Mouse (Mus musculus) G1E (cell line): ENCODE data around the gene Pola1. TPM values are rescaled to one million over a fixed set of nuclear protein-coding genes. Genes with fewer than 3 reads are reported as not detected.

Source experiments
- ATAC-seq: 2 replicates; pipeline ENCODE4 v1.8.0; 2016; ENCODE audit warnings: mild to moderate bottlenecking; ENCODE audit not compliant: insufficient number of reproducible peaks, poor library complexity, low FRiP score, severe bottlenecking; ENCODE audit errors: extremely low read depth
- DNase-seq: peaks from one replicate; pipeline ENCODE4 v3.0.0; 2012; ENCODE audit warnings: low spot score
- H3K27me3 ChIP-seq: 2 replicates; pipeline ENCODE4 v1.6.1; 2012; ENCODE audit warnings: mild to moderate bottlenecking, low read length, inconsistent platforms; ENCODE audit not compliant: insufficient read depth
- H3K36me3 ChIP-seq: replicated peaks from 2 replicates; pipeline ENCODE3; 2012; ENCODE audit warnings: mild to moderate bottlenecking, inconsistent platforms
- H3K4me1 ChIP-seq: 2 replicates; pipeline ENCODE4 v1.6.1; 2012; ENCODE audit warnings: low read depth, low read length, inconsistent platforms, mixed read lengths; ENCODE audit not compliant: insufficient read depth
- H3K4me3 ChIP-seq: 2 replicates; pipeline ENCODE4 v1.5.1; 2012; ENCODE audit warnings: low read depth, mild to moderate bottlenecking, inconsistent platforms, low read length, moderate library complexity, mixed read lengths
- H3K9me3 ChIP-seq: replicated peaks from 2 replicates; pipeline ENCODE4 v1.6.1; 2012; ENCODE audit warnings: inconsistent platforms
- CTCF ChIP-seq: IDR thresholded peaks from 2 replicates; pipeline ENCODE4 v1.5.1; 2012; ENCODE audit warnings: low read depth, low read length, inconsistent platforms, mixed read lengths
- GATA1 ChIP-seq: IDR thresholded peaks from 2 replicates; pipeline ENCODE4 v1.6.1; 2012; ENCODE audit warnings: borderline replicate concordance, low read length, inconsistent platforms, mixed read lengths
- GATA2 ChIP-seq: IDR thresholded peaks from 2 replicates; pipeline ENCODE4 v1.6.1; 2012; ENCODE audit warnings: low read depth, low read length, inconsistent platforms, borderline replicate concordance
- POLR2AphosphoS5 ChIP-seq: IDR thresholded peaks from 2 replicates; pipeline ENCODE4 v1.6.1; 2012; ENCODE audit warnings: low read depth, low read length, inconsistent platforms; ENCODE audit not compliant: insufficient replicate concordance
- TAL1 ChIP-seq: conservative IDR thresholded peaks from 2 replicates; pipeline ENCODE4 v1.6.1; 2012; ENCODE audit warnings: low read depth, low read length, inconsistent platforms, mixed read lengths
- polyA plus RNA-seq: library from polyadenylated mRNA; stranded (reverse); fragments of >175 nt; gene quantifications from 2 replicates; pipeline ENCODE4 v1.2.3, GENCODE M21; 2012
- total RNA-seq, 2 experiments: library from RNA; stranded (forward) in 1 of 2; stranded (reverse) in 1 of 2; fragments of 200-1000 nt in 1 of 2; fragments of >200 nt in 1 of 2; fragmentation: Nextera tagmentation in 1 of 2; gene quantifications; 2 replicates each; pipeline ENCODE4 v1.2.3; 2014 to 2017

Gene Pola1
- total and polyA plus RNA-seq, 3 experiments, result 6.2 to 104 (median 100) TPM

- no peak for DNase-seq
- no peaks in the 10 kb centered on the region for H3K4me1 ChIP-seq
These were observed 326.2 kb downstream of the Pola1 start for GRCm38 (mm10) chrX:93305780-93306179.

GRCm38 (mm10) chrX:93301798-93302197, 330.2 kb downstream of the Pola1 start:
- no peak overlapping the region for H3K4me3 ChIP-seq
- peaks cover 19% of the 10 kb centered on the region for H3K27me3 ChIP-seq
- no peaks in the 10 kb centered on the region for H3K9me3 ChIP-seq
- peaks cover 25% of the 10 kb centered on the region for H3K36me3 ChIP-seq
- DNase-seq (no peak), ATAC-seq (no peak)
- TF ChIP-seq TAL1, result no peak
- no peak for TF ChIP-seq GATA1
- H3K4me1 ChIP-seq, result peaks cover 6% of the 10 kb centered on the region

More at GRCm38 (mm10) chrX:93305780-93306179, 326.2 kb downstream of the Pola1 start:
- H3K9me3 ChIP-seq, result no peaks in the 10 kb centered on the region
- no peaks in the 10 kb centered on the region for H3K27me3 ChIP-seq
- peaks cover 36% of the 10 kb centered on the region for H3K36me3 ChIP-seq
- no peak overlapping the region for H3K4me3 ChIP-seq
- ATAC-seq, result no peak
- no peak for TF ChIP-seq CTCF
- TF ChIP-seq POLR2AphosphoS5, result no peak
- TF ChIP-seq GATA1, result no peak
- no peak for TF ChIP-seq GATA2

- DNase-seq (no peak), ATAC-seq (no peak)
- H3K9me3 ChIP-seq, result no peaks in the 10 kb centered on the region
- H3K36me3 ChIP-seq, result peaks cover 11% of the 10 kb centered on the region
- H3K4me3 ChIP-seq, result no peak overlapping the region
- H3K4me1 ChIP-seq, result peaks cover 11% of the 10 kb centered on the region
- TF ChIP-seq CTCF (no peak), GATA2 (no peak), GATA1 (no peak), TAL1 (no peak), POLR2AphosphoS5 (no peak)
- H3K27me3 ChIP-seq, result peaks cover 32% of the 10 kb centered on the region
These were observed 331.7 kb downstream of the Pola1 start for GRCm38 (mm10) chrX:93300183-93300815.

GRCm38 (mm10) chrX:93299771-93300170, 332.2 kb downstream of the Pola1 start:
- H3K4me3 ChIP-seq, result no peak overlapping the region
- TF ChIP-seq GATA2 (no peak), GATA1 (no peak), CTCF (no peak), POLR2AphosphoS5 (no peak), TAL1 (no peak)
- peaks cover 37% of the 10 kb centered on the region for H3K27me3 ChIP-seq
- peaks cover 12% of the 10 kb centered on the region for H3K4me1 ChIP-seq
- ATAC-seq (no peak), DNase-seq (no peak)
- H3K36me3 ChIP-seq, result peaks cover 10% of the 10 kb centered on the region
- no peaks in the 10 kb centered on the region for H3K9me3 ChIP-seq

- no peak overlapping the region; the same call in 1 of the 2 replicates for H3K4me3 ChIP-seq
- ATAC-seq (no peak), DNase-seq (no peak)
- peaks cover 7% of the 10 kb centered on the region for H3K36me3 ChIP-seq
- no peak for TF ChIP-seq CTCF
- no peak for TF ChIP-seq GATA2
- TF ChIP-seq POLR2AphosphoS5, result no peak
- TF ChIP-seq GATA1, result no peak
- no peak for TF ChIP-seq TAL1
- H3K4me1 ChIP-seq, result peaks cover 16% of the 10 kb centered on the region
- H3K9me3 ChIP-seq, result no peaks in the 10 kb centered on the region
- H3K27me3 ChIP-seq, result peaks cover 43% of the 10 kb centered on the region
These were observed 332.8 kb downstream of the Pola1 start for GRCm38 (mm10) chrX:93299046-93299626.

- peaks cover 16% of the 10 kb centered on the region for H3K4me1 ChIP-seq
- H3K9me3 ChIP-seq, result no peaks in the 10 kb centered on the region
- ATAC-seq (no peak), DNase-seq (no peak)
- H3K4me3 ChIP-seq, result peak overlapping the region; percentile 69
- H3K27me3 ChIP-seq, result peaks cover 51% of the 10 kb centered on the region
- no peaks in the 10 kb centered on the region for H3K36me3 ChIP-seq
- TF ChIP-seq TAL1, result no peak
- no peak for TF ChIP-seq GATA1
- no peak for TF ChIP-seq CTCF
- TF ChIP-seq GATA2, result no peak
- no peak for TF ChIP-seq POLR2AphosphoS5
These were observed 334.9 kb downstream of the Pola1 start for GRCm38 (mm10) chrX:93297001-93297441.
